Mouse (Mus musculus): ENCODE measurements at regions not wholly inside any gene's neighbourhood (a gene's known extent, or its start where the extent isn't known, plus 50 kb on each side); places are given as distances from the start of the nearest gene placed in this dataset.

DNA sequence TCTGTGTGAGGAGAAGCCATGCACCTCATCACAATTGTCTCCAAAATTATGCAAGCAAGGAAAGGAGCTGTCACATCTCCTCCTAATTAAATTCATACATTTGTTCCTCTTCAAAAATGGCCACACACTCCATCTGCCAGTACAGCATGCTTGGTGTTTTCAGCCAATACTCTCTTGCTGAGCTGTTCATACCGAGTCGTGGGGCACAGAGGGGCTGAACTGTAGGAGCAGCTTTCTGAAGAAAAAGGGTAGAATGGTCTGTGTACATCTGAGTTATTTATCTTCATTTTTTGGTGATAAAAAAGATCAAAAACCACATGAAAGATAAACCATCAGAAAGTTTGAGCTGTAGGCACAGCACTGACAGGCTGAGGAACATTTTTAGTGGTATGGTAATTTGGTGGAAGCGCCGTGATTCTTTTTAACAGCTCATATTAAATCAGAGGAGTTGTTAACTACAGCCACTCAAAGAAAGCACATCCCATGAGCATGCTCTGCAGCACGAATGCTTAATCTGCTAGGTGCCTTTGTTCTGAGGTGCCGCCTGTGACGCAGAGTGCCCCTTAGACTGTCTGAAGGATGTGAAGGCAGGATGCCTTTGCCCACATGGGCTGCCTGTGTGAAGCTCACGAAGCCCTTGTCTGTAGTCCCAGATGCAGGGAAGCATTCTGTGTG, 573.8 kb downstream of the Dcdc2c start:
- Histone ChIP-seq H3K9me3 (replicated peaks; ENCODE audit: insufficient read depth, low read length) (no peaks in the 10 kb centered on the region), H3K4me1 (ENCODE audit: control insufficient read depth in 1 of 2, insufficient read depth in 2 of 2, low read length in 2 of 2) (no peaks in the 10 kb centered on the region), H3K36me3 (ENCODE audit: control insufficient read depth in 1 of 2, insufficient read depth in 2 of 2, low read length in 2 of 2) (no peaks in the 10 kb centered on the region), H3K4me3 (ENCODE audit: control insufficient read depth in 1 of 2, insufficient read depth in 1 of 2, low read depth in 2 of 2, low read length in 2 of 2) (no peak overlapping the region), H3K27me3 (ENCODE audit: control insufficient read depth in 1 of 2, insufficient read depth in 2 of 2, low read length in 2 of 2) (no peaks in the 10 kb centered on the region), H3K79me2 (ENCODE audit: control insufficient read depth, insufficient read depth, low read length, poor library complexity) (no peaks in the 10 kb centered on the region), H3K27ac (ENCODE audit: control insufficient read depth, low read depth, low read length) (no peak overlapping the region), H3K9ac (ENCODE audit: control insufficient read depth, low read depth, low read length, poor library complexity, severe bottlenecking) (no peak overlapping the region)
- no peak for TF ChIP-seq GATA1 (IDR thresholded peaks at IDR 0.05; ENCODE audit: low read depth, low read length)
- no peak for DNase-seq (ENCODE audit: low read depth, low spot score)

DNA sequence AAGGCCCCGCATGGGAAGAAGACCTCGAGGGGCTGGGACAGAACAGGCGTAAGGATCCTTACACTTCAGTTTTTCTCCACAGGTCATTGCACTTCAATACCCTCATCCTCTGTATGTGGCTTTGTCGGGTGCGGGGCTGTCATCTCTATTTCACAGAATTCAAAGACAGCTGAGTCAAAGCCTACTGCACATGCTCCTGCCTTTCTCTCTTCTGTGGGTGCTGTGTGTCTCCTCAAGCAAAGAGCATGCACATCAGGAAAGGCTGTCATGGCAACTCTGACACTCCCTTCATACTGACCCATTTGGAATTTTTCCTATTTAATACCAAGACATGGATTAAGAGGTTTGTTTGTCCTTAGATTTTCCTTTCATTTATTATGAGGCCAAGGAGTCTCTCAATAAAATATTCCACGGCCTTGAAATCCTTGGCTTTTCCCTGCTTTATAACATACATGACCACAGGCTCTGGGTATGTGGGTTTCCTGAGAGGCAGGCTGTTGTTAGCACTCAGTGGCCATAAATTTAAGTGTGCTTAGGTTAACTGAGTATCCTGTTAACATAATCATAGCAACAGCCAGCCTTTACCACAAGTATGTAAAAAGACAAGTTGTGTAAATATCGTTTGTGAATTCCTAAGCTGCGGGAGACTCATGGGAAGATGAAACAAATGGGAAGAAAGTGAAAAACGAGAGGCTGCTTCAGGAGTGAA, 574.5 kb downstream of the Dcdc2c start:
- no peaks in the 10 kb centered on the region for H3K27me3 ChIP-seq (ENCODE audit: control insufficient read depth in 1 of 2, insufficient read depth in 2 of 2, low read length in 2 of 2)
- TF ChIP-seq POLR2A (IDR thresholded peaks at IDR 0.05; ENCODE audit: control insufficient read depth in 1 of 2, insufficient read depth in 1 of 2, low read depth in 1 of 2, low read length in 2 of 2, poor library complexity in 1 of 2) (no peak), ZMIZ1 (IDR thresholded peaks at IDR 0.05; ENCODE audit: low read depth, low read length) (no peak), SIN3A (IDR thresholded peaks at IDR 0.05; ENCODE audit: low read length) (no peak), E2F4 (IDR thresholded peaks at IDR 0.05; ENCODE audit: borderline replicate concordance, low read depth, low read length) (no peak), NRF1 (IDR thresholded peaks at IDR 0.05; ENCODE audit: insufficient read depth, low read depth, low read length, poor library complexity, severe bottlenecking) (no peak), CHD2 (IDR thresholded peaks at IDR 0.05; ENCODE audit: low read length) (no peak), POLR2AphosphoS5 (IDR thresholded peaks at IDR 0.05; ENCODE audit: borderline replicate concordance, low read depth, low read length) (no peak), JUND (IDR thresholded peaks at IDR 0.05; ENCODE audit: low read depth, low read length) (no peak), USF2 (IDR thresholded peaks at IDR 0.05; ENCODE audit: borderline replicate concordance in 1 of 2, insufficient read depth in 1 of 2, low read depth in 1 of 2, low read length in 2 of 2) (no peak), CHD1 (IDR thresholded peaks at IDR 0.05; ENCODE audit: low read depth, low read length) (no peak), POLR2AphosphoS2 (IDR thresholded peaks at IDR 0.05; ENCODE audit: low read length) (no peak), MEF2A (IDR thresholded peaks at IDR 0.05; ENCODE audit: extremely low read depth, insufficient replicate concordance, low read depth, low read length, poor library complexity, severe bottlenecking) (no peak)
- no peaks in the 10 kb centered on the region for H3K36me3 ChIP-seq (ENCODE audit: control insufficient read depth in 1 of 2, insufficient read depth in 2 of 2, low read length in 2 of 2)
- no peak for DNase-seq (ENCODE audit: low read depth, low spot score)
- no peak overlapping the region for H3K9ac ChIP-seq (ENCODE audit: control insufficient read depth, low read depth, low read length, poor library complexity, severe bottlenecking)
- no peak overlapping the region for H3K4me3 ChIP-seq (ENCODE audit: control insufficient read depth in 1 of 2, insufficient read depth in 1 of 2, low read depth in 2 of 2, low read length in 2 of 2)
- H3K4me1 ChIP-seq (ENCODE audit: control insufficient read depth in 1 of 2, insufficient read depth in 2 of 2, low read length in 2 of 2): no peaks in the 10 kb centered on the region
- H3K27ac ChIP-seq (ENCODE audit: control insufficient read depth, low read depth, low read length): no peak overlapping the region
- no peaks in the 10 kb centered on the region for H3K79me2 ChIP-seq (ENCODE audit: control insufficient read depth, insufficient read depth, low read length, poor library complexity)
- H3K9me3 ChIP-seq (replicated peaks; ENCODE audit: insufficient read depth, low read length): no peaks in the 10 kb centered on the region

All from MEL (cell line).